Mouse (Mus musculus) sigmoid colon, adult 10 weeks (tissue): Measurements from ENCODE around the gene Mnd1. TPM values are rescaled to one million over a fixed set of nuclear protein-coding genes. Genes with fewer than 3 reads are reported as not detected.

Experiments used
- polyA plus RNA-seq: library from polyadenylated mRNA; stranded (reverse); fragments of 350-450 nt; fragmentation: Illumina TruSeq; extraction: RNeasy Lipid Tissue Mini Kit (QIAGEN cat#74804); gene quantifications from one replicate; pipeline ENCODE4 v1.2.3, GENCODE M21; 2014; ENCODE audit warnings: low read depth, low replicate concordance

Mnd1 gene
- 7.3 TPM for polyA plus RNA-seq

GRCm38 (mm10) chr3:84155558-84156006, at the start of gene Mnd1:
Gene Mnd1, minus strand, starts transcription at chr3:84155786.

GRCm38 (mm10) chr3:84173581-84174154, 18.1 kb upstream of the Mnd1 start, which contains the start of gene Gm6525:
Gene Gm6525, plus strand, starts transcription at chr3:84174104.

GRCm38 (mm10) chr3:84039646-84040475, 115.7 kb downstream of the Mnd1 start, which contains the start of gene Tmem131l:
Gene Tmem131l, minus strand, starts transcription at chr3:84040175.

Other genes starting within 250 kb of the Mnd1 start
- gene Tmem131l, start 115.6 kb downstream of the Mnd1 start, polyA plus RNA-seq, result 22.4 TPM
- 0.44 TPM for gene Gm6525, start 18.3 kb upstream of the Mnd1 start, polyA plus RNA-seq
- 209 TPM for gene Trim2, start 151.1 kb upstream of the Mnd1 start, polyA plus RNA-seq